Mouse (Mus musculus) hindbrain, embryonic 11.5 days (tissue): ENCODE data around the gene Ncapd3. TPM values are rescaled to one million over a fixed set of nuclear protein-coding genes. Genes with fewer than 3 reads are reported as not detected.

ENCODE experiments used
- polyA plus RNA-seq: library from polyadenylated mRNA; unstranded; fragments of >200 nt; fragmentation: Nextera tagmentation; extraction: Ambion mirVana; gene quantifications from 2 replicates; pipeline ENCODE4 v1.2.1, GENCODE M21; 2014

Ncapd3 gene
- polyA plus RNA-seq, 1 experiment from 2014 or later = 31.8 TPM

Other genes starting within 250 kb of the Ncapd3 start
- 3.7 and 4.5 TPM in 2 replicates for gene Glb1l2, start 223.7 kb upstream of the Ncapd3 start, polyA plus RNA-seq
- not detected in 2 replicates for gene Glb1l3, start 169.3 kb upstream of the Ncapd3 start, polyA plus RNA-seq
- not detected in 2 replicates for gene Gm1110, start 107.1 kb upstream of the Ncapd3 start, polyA plus RNA-seq
- 32.8 and 34.3 TPM in 2 replicates for gene Acad8, start 30.6 kb upstream of the Ncapd3 start, polyA plus RNA-seq
- gene Thyn1, start 30.5 kb upstream of the Ncapd3 start, polyA plus RNA-seq = 164 and 165 TPM in 2 replicates
- 55.9 and 64.2 TPM in 2 replicates for gene Vps26b, start 110 bp upstream of the Ncapd3 start, polyA plus RNA-seq
- gene Jam3, start 125.2 kb downstream of the Ncapd3 start, polyA plus RNA-seq = 151 and 163 TPM in 2 replicates